Mouse (Mus musculus) heart, postnatal 4 days (tissue): ENCODE data around the gene Rcor2. TPM values are rescaled to one million over a fixed set of nuclear protein-coding genes. Genes with fewer than 3 reads are reported as not detected.
A peak's percentile ranks its signal among the peaks of the same experiment; 100 is the strongest.

ENCODE experiments used
- DNase-seq: peaks from one replicate; pipeline ENCODE4 v3.0.0; 2021
- total RNA-seq, 2 experiments: library from RNA; stranded (reverse); gene quantifications; 2 replicates each; pipeline ENCODE4 v1.2.3; 2021

Gene Rcor2
- total RNA-seq, 2 experiments from 2014 or later, result 19.0 to 19.2 TPM

- DNase-seq, result peak; percentile 37
Observed at GRCm38 (mm10) chr19:7265478-7266191, 1.5 kb upstream of the Rcor2 start.

- DNase-seq, result no peak
Observed at GRCm38 (mm10) chr19:7266421-7266831, 699 bp upstream of the Rcor2 start.

- peak; percentile 91 for DNase-seq
Observed at GRCm38 (mm10) chr19:7267781-7268721, 926 bp downstream of the Rcor2 start.

- DNase-seq, result peak; percentile 91
Observed at GRCm38 (mm10) chr19:7268722-7269090, 1.6 kb downstream of the Rcor2 start.

GRCm38 (mm10) chr19:7269290-7270044 lies 2.3 kb downstream of the Rcor2 start:
- DNase-seq, result peak; percentile 57

- no peak for DNase-seq
Observed at GRCm38 (mm10) chr19:7273486-7273885, 6.4 kb downstream of the Rcor2 start.

- no peak for DNase-seq
Observed at GRCm38 (mm10) chr19:7274326-7274990, 7.3 kb downstream of the Rcor2 start.

GRCm38 (mm10) chr19:7275131-7275789 lies 8.1 kb downstream of the Rcor2 start:
- no peak for DNase-seq

- no peak for DNase-seq
Observed at GRCm38 (mm10) chr19:7276053-7276659, 9.0 kb downstream of the Rcor2 start.

GRCm38 (mm10) chr19:7276796-7277195 lies 9.7 kb downstream of the Rcor2 start:
- DNase-seq, result no peak

GRCm38 (mm10) chr19:7278200-7278906 lies 11.2 kb downstream of the Rcor2 start:
- no peak for DNase-seq

- peak; percentile 79 for DNase-seq
Observed at GRCm38 (mm10) chr19:7279114-7279513, 12.0 kb downstream of the Rcor2 start.

- no peak for DNase-seq
Observed at GRCm38 (mm10) chr19:7280557-7281330, 13.6 kb downstream of the Rcor2 start.

- no peak for DNase-seq
Observed at GRCm38 (mm10) chr19:7286563-7287315, 19.6 kb downstream of the Rcor2 start.

- DNase-seq, result no peak
Observed at GRCm38 (mm10) chr19:7288288-7288687, 21.2 kb downstream of the Rcor2 start.

- DNase-seq, result no peak
Observed at GRCm38 (mm10) chr19:7289767-7290166, 22.6 kb downstream of the Rcor2 start.

GRCm38 (mm10) chr19:7291958-7292709 lies 25.0 kb downstream of the Rcor2 start:
- DNase-seq, result no peak
